Mouse (Mus musculus): ENCODE data around the gene 4933428G20Rik.

- no peak; the same call in 1 of the 2 replicates for TF ChIP-seq CTCF (IDR thresholded peaks at IDR 0.05)
- TF ChIP-seq EP300 (IDR thresholded peaks at IDR 0.05), result no peak
These were observed 6.2 kb upstream of the 4933428G20Rik start for GRCm38 (mm10) chr11:97506331-97506730.

Data from lung, postnatal 0 days (tissue).